Mouse (Mus musculus) heart, postnatal 36 days (tissue): ENCODE measurements around the gene Irf5. TPM values are rescaled to one million over a fixed set of nuclear protein-coding genes. Genes with fewer than 3 reads are reported as not detected.

Experiments used
- total RNA-seq, 2 experiments: library from RNA; stranded (reverse); gene quantifications; 2 replicates each; pipeline ENCODE4 v1.2.3; 2021

Irf5 gene
- total RNA-seq, 2 experiments from 2014 or later, result 3.1 to 3.7 TPM

Other genes starting within 250 kb of the Irf5 start
- under 1 TPM in 1 of 2 experiments, not detected in 1; 0.27 TPM for gene Fam71f2, start 247.0 kb upstream of the Irf5 start, total RNA-seq
- gene Fam71f1, start 207.5 kb upstream of the Irf5 start, total RNA-seq, result not detected
- gene Calu, start 178.6 kb upstream of the Irf5 start, total RNA-seq, result 100 to 1,000 TPM; 240 to 254 TPM
- gene Opn1sw, start 138.2 kb upstream of the Irf5 start, total RNA-seq, result under 1 TPM in 1 of 2 experiments, not detected in 1; 0.11 TPM
- 1 to 10 TPM; 1.7 to 3.0 TPM for gene Ccdc136, start 130.3 kb upstream of the Irf5 start, total RNA-seq
- 100 to 1,000 TPM; 205 to 216 TPM for gene Flnc, start 93.4 kb upstream of the Irf5 start, total RNA-seq
- 100 to 1,000 TPM; 105 to 107 TPM for gene Atp6v1f, start 58.9 kb upstream of the Irf5 start, total RNA-seq
- not detected for gene Atp6v1fnb, start 55.2 kb upstream of the Irf5 start, total RNA-seq
- gene Kcp, start 18.7 kb upstream of the Irf5 start, total RNA-seq, result 1 to 10 TPM; 2.7 to 5.8 TPM
- gene Tnpo3, start 83.3 kb downstream of the Irf5 start, total RNA-seq, result 10 to 100 TPM; 43.0 to 43.6 TPM
- 1 to 10 TPM; 1.2 to 1.5 TPM for gene Tspan33, start 167.6 kb downstream of the Irf5 start, total RNA-seq
- 10 to 100 TPM in 1 of 2 experiments, 1 to 10 TPM in 1; 9.0 to 10.0 TPM for gene Smo, start 208.9 kb downstream of the Irf5 start, total RNA-seq
- 10 to 100 TPM; 16.2 to 16.3 TPM for gene Ahcyl2, start 241.4 kb downstream of the Irf5 start, total RNA-seq